Mouse (Mus musculus) bone marrow macrophage, adult 2 months (primary cell): ENCODE measurements around the gene Rcan2. TPM values are rescaled to one million over a fixed set of nuclear protein-coding genes. Genes with fewer than 3 reads are reported as not detected.
"Not testable (repeated sequence)": the region's sequence is repeated elsewhere in the genome, so short reads cannot be mapped to it uniquely, and the experiment has no call there.

Experiments used
- H3K27ac ChIP-seq: 2 replicates; pipeline ENCODE4 v1.5.1; 2012; ENCODE audit warnings: low read depth, low read length; ENCODE audit not compliant: insufficient read depth
- H3K4me1 ChIP-seq: 2 replicates; pipeline ENCODE4 v1.6.1; 2012; ENCODE audit warnings: low read length; ENCODE audit not compliant: control insufficient read depth, insufficient read depth
- H3K4me3 ChIP-seq: 2 replicates; pipeline ENCODE4 v1.5.1; 2012; ENCODE audit warnings: mild to moderate bottlenecking, low read length, moderate library complexity; ENCODE audit not compliant: insufficient read depth
- CTCF ChIP-seq: IDR thresholded peaks from 2 replicates; pipeline ENCODE4 v1.5.1; 2012; ENCODE audit warnings: low read depth, mild to moderate bottlenecking, low read length, moderate library complexity
- POLR2A ChIP-seq: IDR thresholded peaks from 2 replicates; pipeline ENCODE4 v1.6.1; 2012; ENCODE audit warnings: mild to moderate bottlenecking, low read depth, low read length, borderline replicate concordance
- polyA plus RNA-seq: library from polyadenylated mRNA; stranded (reverse); fragments of >200 nt; gene quantifications from 2 replicates; pipeline ENCODE4 v1.2.4, GENCODE M21; 2012; ENCODE audit not compliant: missing spikeins, insufficient read depth, insufficient read length

Gene Rcan2
- polyA plus RNA-seq, 1 experiment: not detected

GRCm38 (mm10) chr17:43824781-43825410 lies 23.7 kb downstream of the Rcan2 start:
- TF ChIP-seq POLR2A: no peak
- Histone ChIP-seq H3K4me3 (no peak overlapping the region), H3K4me1 (no peaks in the 10 kb centered on the region), H3K27ac (no peak overlapping the region)

- H3K4me1 ChIP-seq, H3K27ac ChIP-seq, H3K4me3 ChIP-seq: not testable (repeated sequence)
Observed at GRCm38 (mm10) chr17:43825411-43825785, 24.2 kb downstream of the Rcan2 start.

GRCm38 (mm10) chr17:43827261-43827660 lies 26.1 kb downstream of the Rcan2 start:
- H3K4me1 ChIP-seq: no peaks in the 10 kb centered on the region
- TF ChIP-seq POLR2A (no peak), CTCF (no peak)
- H3K27ac ChIP-seq: no peak overlapping the region
- H3K4me3 ChIP-seq: no peak overlapping the region

GRCm38 (mm10) chr17:43832401-43833124 lies 31.4 kb downstream of the Rcan2 start:
- no peaks in the 10 kb centered on the region for H3K4me1 ChIP-seq
- no peak overlapping the region for H3K4me3 ChIP-seq
- H3K27ac ChIP-seq: no peak overlapping the region
- TF ChIP-seq CTCF (no peak), POLR2A (no peak)

- H3K4me1 ChIP-seq: no peaks in the 10 kb centered on the region
- no peak overlapping the region for H3K4me3 ChIP-seq
- TF ChIP-seq POLR2A: no peak
- TF ChIP-seq CTCF: no peak
- H3K27ac ChIP-seq: no peak overlapping the region
Observed at GRCm38 (mm10) chr17:43840208-43840607, 39.1 kb downstream of the Rcan2 start.

GRCm38 (mm10) chr17:43846714-43847113 lies 45.6 kb downstream of the Rcan2 start:
- Histone ChIP-seq H3K4me1 (no peaks in the 10 kb centered on the region), H3K27ac (no peak overlapping the region), H3K4me3 (no peak overlapping the region)
- TF ChIP-seq POLR2A (no peak), CTCF (no peak)

DNA sequence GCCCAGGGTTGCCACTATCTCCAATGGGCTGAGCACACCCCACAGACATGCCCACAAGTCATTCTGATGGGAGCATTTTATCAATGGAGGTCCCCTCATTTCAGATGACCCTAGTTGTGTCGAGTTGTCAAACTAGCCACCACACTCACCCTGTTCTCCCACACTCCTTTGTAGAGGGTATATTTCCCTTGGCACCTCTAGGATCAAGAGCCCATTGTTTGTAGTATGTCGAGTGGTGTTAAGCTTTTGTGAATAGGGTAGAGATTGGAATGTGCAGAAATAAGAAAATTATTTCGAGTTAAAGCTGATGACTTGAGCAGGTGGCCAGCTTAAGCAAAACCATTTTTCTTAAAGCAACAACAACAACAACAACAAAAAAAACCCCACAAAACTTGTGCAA lies 47.8 kb downstream of the Rcan2 start:
- TF ChIP-seq CTCF (no peak), POLR2A (no peak)
- H3K4me3 ChIP-seq: no peak overlapping the region
- no peak overlapping the region for H3K27ac ChIP-seq
- H3K4me1 ChIP-seq: no peaks in the 10 kb centered on the region

DNA sequence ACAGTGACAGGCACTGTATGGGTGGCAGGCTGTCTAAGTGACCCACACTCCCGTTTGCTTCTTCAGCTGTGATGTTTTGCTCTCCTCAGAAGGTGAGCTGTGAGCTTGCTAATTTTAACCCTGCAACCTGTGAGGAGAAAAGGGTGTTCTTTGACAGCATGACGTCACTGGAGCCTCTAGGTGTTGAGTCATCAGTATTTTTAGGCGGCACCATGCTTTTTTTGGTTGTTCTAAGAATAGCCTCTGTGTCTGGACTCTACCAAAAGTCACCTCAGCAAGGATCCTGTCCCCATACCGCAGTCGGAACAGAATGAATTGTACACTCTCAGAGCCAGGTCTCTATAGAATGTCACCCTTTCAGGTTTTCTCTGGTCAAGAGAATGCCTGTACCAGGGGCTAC lies 54.0 kb downstream of the Rcan2 start:
- Histone ChIP-seq H3K27ac (no peak overlapping the region), H3K4me3 (no peak overlapping the region), H3K4me1 (no peaks in the 10 kb centered on the region)
- no peak for TF ChIP-seq CTCF
- TF ChIP-seq POLR2A: no peak

DNA sequence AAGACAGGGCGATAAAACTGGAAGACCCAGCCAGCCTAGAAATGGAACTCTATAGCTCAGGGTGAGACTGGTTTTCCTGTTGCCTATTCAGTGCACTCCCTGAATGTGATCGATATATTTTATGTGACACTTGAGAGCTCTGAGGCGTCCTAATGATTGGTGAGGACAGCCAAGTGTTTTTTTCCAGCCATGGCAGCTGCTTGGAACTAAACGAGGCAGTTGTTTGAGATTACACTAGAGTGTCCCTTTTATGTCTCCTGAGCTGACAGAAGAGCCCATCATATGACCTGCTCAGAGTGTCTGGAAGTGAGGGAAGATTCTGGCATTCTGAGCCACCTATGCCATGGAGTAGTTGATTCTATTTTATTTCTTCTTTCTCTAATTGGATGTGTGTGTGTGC lies 54.9 kb downstream of the Rcan2 start:
- Histone ChIP-seq H3K4me3 (no peak overlapping the region), H3K27ac (no peak overlapping the region), H3K4me1 (no peaks in the 10 kb centered on the region)
- TF ChIP-seq POLR2A (no peak), CTCF (no peak)

- no peak for TF ChIP-seq CTCF
- TF ChIP-seq POLR2A: no peak
- Histone ChIP-seq H3K4me1 (no peaks in the 10 kb centered on the region), H3K4me3 (no peak overlapping the region), H3K27ac (no peak overlapping the region)
Observed at GRCm38 (mm10) chr17:43868808-43869207, 67.7 kb downstream of the Rcan2 start.

DNA sequence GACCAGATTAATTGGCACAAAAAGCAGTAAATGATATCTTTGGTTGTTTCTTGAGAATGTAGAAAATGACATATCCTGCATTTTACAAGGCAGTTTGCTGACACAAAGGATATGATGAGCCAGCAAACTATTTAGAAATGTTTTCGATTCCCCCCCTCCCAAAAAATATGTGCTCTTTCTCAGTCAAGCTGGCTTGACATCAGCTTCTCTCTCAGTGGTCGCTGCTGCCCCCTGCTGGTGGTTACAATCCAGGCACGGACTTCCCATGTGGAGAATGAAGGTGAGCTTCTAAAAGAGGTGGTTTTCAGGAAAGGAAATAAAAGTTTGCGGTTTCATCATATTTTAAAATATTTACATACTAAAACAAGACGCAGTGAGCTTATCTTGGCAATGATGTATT lies 68.5 kb downstream of the Rcan2 start:
- Histone ChIP-seq H3K4me1 (no peaks in the 10 kb centered on the region), H3K4me3 (no peak overlapping the region), H3K27ac (no peak overlapping the region)
- no peak for TF ChIP-seq POLR2A
- peak; percentile 83 for TF ChIP-seq CTCF
